Mouse (Mus musculus): ENCODE results near the gene Htra1.

DNA sequence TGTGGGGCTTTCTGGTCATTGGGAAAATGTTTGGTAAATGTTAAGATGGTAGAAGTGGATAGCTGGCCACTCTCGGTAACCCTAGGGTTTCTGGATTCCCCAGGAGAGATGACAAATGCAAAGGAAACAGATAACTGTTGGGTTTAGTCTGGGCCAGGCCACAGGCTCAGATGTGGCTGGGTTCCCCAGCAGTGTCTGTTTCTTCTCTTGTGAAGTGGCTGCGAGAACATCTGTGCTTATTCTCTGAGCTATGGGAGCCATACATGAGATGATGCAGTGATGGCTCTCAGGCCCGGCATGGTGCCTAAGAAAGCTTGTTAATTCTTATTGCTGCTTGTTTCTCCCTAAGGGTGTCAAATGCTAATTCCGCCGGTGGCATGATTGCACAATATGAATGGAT, 68.2 kb downstream of the Htra1 start:
- TF ChIP-seq POLR2A (IDR thresholded peaks at IDR 0.05; ENCODE audit: low read depth, low read length) (no peak), CTCF (IDR thresholded peaks at IDR 0.05; ENCODE audit: extremely low read depth, insufficient read depth, insufficient read length, insufficient replicate concordance) (no peak)
